Mouse (Mus musculus) intestine, embryonic 15.5 days (tissue): Measurements from ENCODE around the gene Snd1. TPM values are rescaled to one million over a fixed set of nuclear protein-coding genes. Genes with fewer than 3 reads are reported as not detected.
A peak's percentile ranks its signal among the peaks of the same experiment; 100 is the strongest.

Experiments used
- ATAC-seq: fragments of 200-750 bp; cut with Nextera tagmentation; 2 replicates; pipeline ENCODE4 v1.8.0; 2017; ENCODE audit warnings: moderate TSS enrichment, moderate library complexity
- H3K27ac ChIP-seq: fragments of 300-500 bp; sonication (generic); 2 replicates; pipeline ENCODE4 v1.5.1; 2015; ENCODE audit warnings: mild to moderate bottlenecking, inconsistent platforms
- H3K27me3 ChIP-seq: fragments of 300-500 bp; sonication (generic); replicated peaks from 2 replicates; pipeline ENCODE4 v1.6.1; 2015; ENCODE audit warnings: inconsistent platforms
- H3K36me3 ChIP-seq: fragments of 300-500 bp; sonication (generic); 2 replicates; pipeline ENCODE4 v1.6.1; 2015; ENCODE audit warnings: inconsistent platforms
- H3K4me1 ChIP-seq: fragments of 300-500 bp; sonication (generic); replicated peaks from 2 replicates; pipeline ENCODE4 v1.6.1; 2015; ENCODE audit warnings: inconsistent platforms
- H3K4me2 ChIP-seq: fragments of 300-500 bp; sonication (generic); replicated peaks from 2 replicates; pipeline ENCODE4 v1.6.1; 2015; ENCODE audit warnings: mild to moderate bottlenecking, inconsistent platforms
- H3K4me3 ChIP-seq: fragments of 300-500 bp; sonication (generic); replicated peaks from 2 replicates; pipeline ENCODE4 v1.5.1; 2015; ENCODE audit warnings: inconsistent platforms
- H3K9ac ChIP-seq: fragments of 300-500 bp; sonication (generic); 2 replicates; pipeline ENCODE4 v1.6.1; 2015; ENCODE audit warnings: inconsistent platforms
- H3K9me3 ChIP-seq: fragments of 300-500 bp; sonication (generic); 2 replicates; pipeline ENCODE4 v1.6.1; 2016; ENCODE audit warnings: inconsistent platforms
- WGBS: fragments of 180-500 bp; shearing (Covaris S2); methylation state at CpG from one replicate; pipeline ENCODE4 v1.1.7; 2015; 5-methylcytosine and 5-hydroxymethylcytosine counted together
- polyA plus RNA-seq: library from polyadenylated mRNA; unstranded; fragments of >200 nt; fragmentation: Nextera tagmentation; extraction: Ambion mirVana; gene quantifications from 2 replicates; pipeline ENCODE4 v1.2.1, GENCODE M21; 2015

Snd1 gene
- polyA plus RNA-seq, 1 experiment from 2014 or later, result 128 TPM

GRCm38 (mm10) chr6:28555002-28555401 is 80.1 kb downstream of the Snd1 start:
- H3K9me3 ChIP-seq, result no peaks in the 10 kb centered on the region
- no peak overlapping the region for H3K9ac ChIP-seq
- no peak overlapping the region for H3K4me2 ChIP-seq
- ATAC-seq, result no peak
- no peaks in the 10 kb centered on the region for H3K27me3 ChIP-seq
- H3K27ac ChIP-seq, result no peak overlapping the region
- 77% methylated on average over 6 of the region's 6 CpGs for WGBS
- H3K36me3 ChIP-seq, result peaks cover 4% of the 10 kb centered on the region; the same call in 1 of the 2 replicates
- no peak overlapping the region for H3K4me3 ChIP-seq
- no peaks in the 10 kb centered on the region for H3K4me1 ChIP-seq

- no peak for ATAC-seq
Observed at GRCm38 (mm10) chr6:28555428-28555827, 80.5 kb downstream of the Snd1 start.

GRCm38 (mm10) chr6:28557728-28558127 is 82.8 kb downstream of the Snd1 start:
- Histone ChIP-seq H3K4me3 (no peak overlapping the region), H3K4me1 (0 out of 2 replicates have a peak, but pooled peaks cover 2% of the 10 kb centered on the region), H3K27ac (no peak overlapping the region), H3K36me3 (peaks cover 4% of the 10 kb centered on the region; the same call in 1 of the 2 replicates), H3K4me2 (no peak overlapping the region), H3K9me3 (no peaks in the 10 kb centered on the region), H3K9ac (no peak overlapping the region), H3K27me3 (no peaks in the 10 kb centered on the region)
- no peak for ATAC-seq
- WGBS, result 83% methylated on average over 6 of the region's 6 CpGs

More at GRCm38 (mm10) chr6:28555428-28555827, 80.5 kb downstream of the Snd1 start:
- no peak overlapping the region for H3K9ac ChIP-seq
- no peaks in the 10 kb centered on the region for H3K9me3 ChIP-seq
- H3K27me3 ChIP-seq, result no peaks in the 10 kb centered on the region
- 85% methylated on average over 7 of the region's 7 CpGs for WGBS
- H3K4me1 ChIP-seq, result no peaks in the 10 kb centered on the region
- H3K4me2 ChIP-seq, result no peak overlapping the region
- peaks cover 4% of the 10 kb centered on the region; the same call in 1 of the 2 replicates for H3K36me3 ChIP-seq
- H3K4me3 ChIP-seq, result no peak overlapping the region
- H3K27ac ChIP-seq, result no peak overlapping the region

- Histone ChIP-seq H3K27me3 (no peaks in the 10 kb centered on the region), H3K4me2 (no peak overlapping the region), H3K4me1 (0 out of 2 replicates have a peak, but pooled peaks cover 2% of the 10 kb centered on the region), H3K36me3 (peaks cover 4% of the 10 kb centered on the region; the same call in 1 of the 2 replicates), H3K9ac (no peak overlapping the region), H3K9me3 (no peaks in the 10 kb centered on the region), H3K27ac (no peak overlapping the region), H3K4me3 (no peak overlapping the region)
- 88% methylated on average over 2 of the region's 2 CpGs for WGBS
- no peak for ATAC-seq
Observed at GRCm38 (mm10) chr6:28559419-28559818, 84.5 kb downstream of the Snd1 start.

GRCm38 (mm10) chr6:28561291-28561995 is 86.5 kb downstream of the Snd1 start:
- Histone ChIP-seq H3K4me1 (0 out of 2 replicates have a peak, but pooled peaks cover 2% of the 10 kb centered on the region), H3K36me3 (0 out of 2 replicates have a peak, but pooled peaks cover 4% of the 10 kb centered on the region), H3K4me2 (no peak overlapping the region), H3K27me3 (no peaks in the 10 kb centered on the region), H3K9me3 (no peaks in the 10 kb centered on the region), H3K27ac (0 out of 2 replicates have a peak overlapping the region, but pooled peaks have one; percentile 3), H3K4me3 (no peak overlapping the region), H3K9ac (no peak overlapping the region)
- WGBS, result 80% methylated on average over 5 of the region's 5 CpGs
- peak; percentile 34; the same call in 1 of the 2 replicates for ATAC-seq

GRCm38 (mm10) chr6:28562323-28563044 is 87.5 kb downstream of the Snd1 start:
- 0 out of 2 replicates have a peak, but pooled peaks cover 4% of the 10 kb centered on the region for H3K36me3 ChIP-seq
- H3K9me3 ChIP-seq, result no peaks in the 10 kb centered on the region
- H3K9ac ChIP-seq, result no peak overlapping the region
- peak; percentile 93 for ATAC-seq
- 0 out of 2 replicates have a peak, but pooled peaks cover 2% of the 10 kb centered on the region for H3K4me1 ChIP-seq
- H3K27me3 ChIP-seq, result no peaks in the 10 kb centered on the region
- H3K4me3 ChIP-seq, result no peak overlapping the region
- no peak overlapping the region for H3K4me2 ChIP-seq
- 57% methylated on average over 4 of the region's 4 CpGs for WGBS
- H3K27ac ChIP-seq, result peak overlapping the region; percentile 44; the same call in 1 of the 2 replicates

- no peak overlapping the region for H3K4me3 ChIP-seq
- H3K4me2 ChIP-seq, result no peak overlapping the region
- 0 out of 2 replicates have a peak, but pooled peaks cover 4% of the 10 kb centered on the region for H3K36me3 ChIP-seq
- H3K9me3 ChIP-seq, result no peaks in the 10 kb centered on the region
- H3K9ac ChIP-seq, result no peak overlapping the region
- H3K4me1 ChIP-seq, result no peaks in the 10 kb centered on the region
- no peak for ATAC-seq
- H3K27me3 ChIP-seq, result no peaks in the 10 kb centered on the region
- H3K27ac ChIP-seq, result no peak overlapping the region
- WGBS, result 81% methylated on average over 6 of the region's 6 CpGs
Observed at GRCm38 (mm10) chr6:28567978-28568377, 93.0 kb downstream of the Snd1 start.

GRCm38 (mm10) chr6:28571946-28572345 is 97.0 kb downstream of the Snd1 start:
- H3K27me3 ChIP-seq, result no peaks in the 10 kb centered on the region
- 82% methylated on average over 2 of the region's 2 CpGs for WGBS
- no peak for ATAC-seq
- no peak overlapping the region for H3K9ac ChIP-seq
- no peak overlapping the region for H3K4me2 ChIP-seq
- H3K9me3 ChIP-seq, result no peaks in the 10 kb centered on the region
- no peaks in the 10 kb centered on the region for H3K4me1 ChIP-seq
- H3K4me3 ChIP-seq, result no peak overlapping the region
- no peaks in the 10 kb centered on the region for H3K36me3 ChIP-seq
- no peak overlapping the region for H3K27ac ChIP-seq

- H3K9ac ChIP-seq, result no peak overlapping the region
- H3K4me3 ChIP-seq, result no peak overlapping the region
- peak overlapping the region; percentile 17; the same call in 1 of the 2 replicates for H3K27ac ChIP-seq
- no peaks in the 10 kb centered on the region for H3K4me1 ChIP-seq
- WGBS, result 60% methylated on average over 11 of the region's 11 CpGs
- 0 out of 2 replicates have a peak, but pooled peaks cover under 1% of the 10 kb centered on the region for H3K36me3 ChIP-seq
- ATAC-seq, result peak; percentile 68
- no peak overlapping the region for H3K4me2 ChIP-seq
- no peaks in the 10 kb centered on the region for H3K9me3 ChIP-seq
- H3K27me3 ChIP-seq, result no peaks in the 10 kb centered on the region
Observed at GRCm38 (mm10) chr6:28572991-28573759, 98.2 kb downstream of the Snd1 start.

GRCm38 (mm10) chr6:28576356-28577264 is 101.7 kb downstream of the Snd1 start:
- ATAC-seq, result no peak
- Histone ChIP-seq H3K4me1 (no peaks in the 10 kb centered on the region), H3K4me3 (no peak overlapping the region), H3K27ac (no peak overlapping the region), H3K36me3 (0 out of 2 replicates have a peak, but pooled peaks cover 4% of the 10 kb centered on the region), H3K9ac (no peak overlapping the region), H3K4me2 (no peak overlapping the region), H3K9me3 (no peaks in the 10 kb centered on the region), H3K27me3 (no peaks in the 10 kb centered on the region)
- 73% methylated on average over 14 of the region's 14 CpGs for WGBS

GRCm38 (mm10) chr6:28582847-28583246 is 107.9 kb downstream of the Snd1 start:
- Histone ChIP-seq H3K4me3 (no peak overlapping the region), H3K9me3 (no peaks in the 10 kb centered on the region), H3K27me3 (no peaks in the 10 kb centered on the region), H3K27ac (no peak overlapping the region), H3K4me1 (no peaks in the 10 kb centered on the region), H3K36me3 (0 out of 2 replicates have a peak, but pooled peaks cover 4% of the 10 kb centered on the region), H3K9ac (no peak overlapping the region), H3K4me2 (no peak overlapping the region)
- ATAC-seq, result no peak
- 94% methylated on average over 3 of the region's 3 CpGs for WGBS
